Mouse (Mus musculus) layer of hippocampus, adult 18-20 months (tissue): ENCODE measurements at regions not wholly inside any gene's neighbourhood (a gene's known extent, or its start where the extent isn't known, plus 50 kb on each side); places are given as distances from the start of the nearest gene placed in this dataset.

Experiments used
- DNase-seq, 2 experiments: peaks; one replicate each; pipeline ENCODE4 v3.0.0; 2022; ENCODE audit warnings: low spot score in 2 of 2

DNA sequence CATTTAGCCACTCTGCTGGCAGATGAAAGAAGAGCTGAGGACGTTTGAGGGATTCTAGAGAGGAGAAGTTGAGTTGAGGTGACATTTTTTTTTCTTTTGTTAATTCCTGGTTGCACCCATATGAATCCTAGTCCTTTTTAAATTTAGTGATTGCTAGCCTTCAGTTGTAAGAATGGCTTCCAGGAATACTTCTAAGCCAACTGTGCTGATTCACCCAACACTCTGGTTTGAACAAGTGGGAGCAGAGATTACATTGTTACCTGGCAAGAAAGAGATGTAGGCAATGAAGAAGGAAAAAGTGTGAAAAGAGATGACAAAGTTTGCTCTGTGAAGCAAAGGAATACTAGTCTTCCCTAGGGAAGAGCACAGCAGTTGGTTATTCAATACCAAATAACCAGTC lies 261.1 kb upstream of the Kcnq5 start:
- DNase-seq: no peak

DNA sequence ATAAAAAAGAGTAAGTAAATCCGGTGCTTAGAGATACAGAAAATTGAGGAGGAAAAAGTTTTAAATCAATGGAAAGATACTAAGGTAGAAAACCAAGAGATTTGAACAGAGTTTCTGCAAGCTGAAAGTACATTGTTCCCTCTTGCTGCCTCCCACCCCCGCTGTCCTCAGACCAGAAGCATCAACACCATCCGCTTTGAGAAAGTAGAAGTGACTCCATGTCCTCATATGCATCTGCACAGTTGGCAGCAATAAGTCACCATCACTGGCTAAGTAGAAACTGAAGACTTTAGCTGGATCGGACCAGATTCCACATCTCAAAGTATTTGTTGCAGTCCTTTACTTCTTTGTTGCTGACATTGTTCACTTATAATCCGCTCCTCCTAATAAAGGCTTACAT lies 250.1 kb upstream of the Kcnq5 start:
- peak in 1 of 2 experiments; percentile 26 for DNase-seq

GRCm38 (mm10) chr1:22211232-22211631 lies 249.5 kb upstream of the Kcnq5 start:
- no peak for DNase-seq

- no peak for DNase-seq
These were observed 248.9 kb upstream of the Kcnq5 start for GRCm38 (mm10) chr1:22210621-22211020.

DNA sequence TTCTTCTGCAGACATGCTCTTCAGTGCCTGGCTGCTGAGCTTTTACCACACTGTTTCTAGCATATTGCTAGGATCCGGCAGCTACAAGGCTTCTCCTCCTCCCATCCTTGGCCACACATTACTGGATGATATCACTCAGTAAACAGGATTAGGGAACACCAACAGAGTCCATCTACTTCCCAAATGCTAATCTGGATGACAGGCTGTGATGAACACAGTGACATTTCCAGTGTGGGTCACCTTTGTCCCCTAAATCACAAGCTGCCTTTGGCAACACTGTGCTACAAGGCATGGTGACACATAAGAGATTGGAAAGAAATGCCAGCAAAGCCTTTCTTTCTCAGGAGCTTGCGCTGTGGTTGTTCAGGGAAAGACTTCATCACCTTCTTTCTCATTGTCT lies 246.5 kb upstream of the Kcnq5 start:
- DNase-seq: no peak

DNA sequence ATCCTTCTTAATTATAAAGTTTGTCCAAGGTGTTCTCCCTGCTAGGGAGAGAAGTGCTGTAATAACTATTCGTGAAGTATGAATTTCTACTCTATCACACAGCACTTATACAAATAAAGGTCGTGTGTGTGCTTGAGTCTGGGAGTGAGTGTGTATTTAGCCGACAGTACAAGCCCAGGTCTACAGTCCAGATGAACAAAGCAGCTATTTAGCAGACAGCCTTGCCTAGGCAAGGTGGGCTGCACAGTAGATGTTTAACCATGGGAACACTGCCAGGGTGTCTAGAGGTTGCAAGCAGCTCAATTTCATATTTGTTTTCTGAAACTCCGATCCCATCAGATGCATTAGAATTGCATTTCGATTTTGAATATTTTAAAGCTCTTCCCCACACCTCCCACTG lies 245.2 kb upstream of the Kcnq5 start:
- no peak for DNase-seq

GRCm38 (mm10) chr1:22167621-22168181 lies 206.0 kb upstream of the Kcnq5 start:
- DNase-seq: no peak

DNA sequence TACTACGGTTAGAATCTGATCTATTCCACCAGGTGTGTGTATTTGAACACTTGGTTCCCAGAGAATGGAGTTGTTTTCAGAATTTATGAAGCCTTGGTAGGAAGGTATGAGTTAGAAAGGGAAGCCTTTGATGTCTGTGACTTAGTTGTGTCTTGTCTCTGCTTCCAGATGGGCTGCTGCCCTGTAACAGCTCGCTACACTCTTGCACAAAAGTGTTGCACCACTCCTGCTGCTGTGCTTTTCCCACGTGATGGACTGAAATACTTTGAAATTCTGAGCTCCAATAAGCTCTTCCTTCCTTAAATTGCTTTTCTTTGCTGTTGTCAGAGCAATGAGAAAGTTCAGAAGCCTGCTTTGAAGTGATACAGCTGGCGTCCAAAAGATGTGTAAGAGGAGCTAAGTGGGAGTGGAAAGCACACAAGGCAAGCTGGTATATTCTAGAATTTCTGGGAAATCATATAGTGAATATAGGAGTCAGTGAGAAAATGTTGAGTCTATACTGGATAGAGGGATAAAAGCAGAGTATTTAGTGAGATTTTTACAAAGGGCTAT lies 174.9 kb upstream of the Kcnq5 start:
- DNase-seq: no peak

- no peak for DNase-seq
These were observed 156.6 kb upstream of the Kcnq5 start for GRCm38 (mm10) chr1:22118266-22118772.

GRCm38 (mm10) chr1:22116466-22116865 lies 154.7 kb upstream of the Kcnq5 start:
- DNase-seq: no peak

DNA sequence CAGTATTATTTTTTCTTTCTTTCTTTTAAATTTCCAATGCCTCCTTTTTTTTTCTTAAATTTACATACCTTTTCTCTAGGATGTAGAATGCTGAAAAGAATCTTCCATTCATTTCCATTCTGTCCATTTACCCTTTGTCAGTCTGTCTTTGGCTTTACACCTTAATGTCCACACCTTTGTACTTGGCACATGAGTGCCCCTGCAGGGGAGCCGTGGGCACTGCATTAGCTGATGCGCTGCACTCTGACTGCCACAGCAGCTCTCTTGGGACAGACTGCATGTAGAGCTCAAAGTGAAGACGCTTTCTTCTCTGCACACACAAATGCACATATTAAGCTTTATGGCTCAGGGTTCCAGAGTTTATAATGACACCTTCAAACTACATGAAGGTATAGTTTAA lies 143.8 kb upstream of the Kcnq5 start:
- no peak for DNase-seq

DNA sequence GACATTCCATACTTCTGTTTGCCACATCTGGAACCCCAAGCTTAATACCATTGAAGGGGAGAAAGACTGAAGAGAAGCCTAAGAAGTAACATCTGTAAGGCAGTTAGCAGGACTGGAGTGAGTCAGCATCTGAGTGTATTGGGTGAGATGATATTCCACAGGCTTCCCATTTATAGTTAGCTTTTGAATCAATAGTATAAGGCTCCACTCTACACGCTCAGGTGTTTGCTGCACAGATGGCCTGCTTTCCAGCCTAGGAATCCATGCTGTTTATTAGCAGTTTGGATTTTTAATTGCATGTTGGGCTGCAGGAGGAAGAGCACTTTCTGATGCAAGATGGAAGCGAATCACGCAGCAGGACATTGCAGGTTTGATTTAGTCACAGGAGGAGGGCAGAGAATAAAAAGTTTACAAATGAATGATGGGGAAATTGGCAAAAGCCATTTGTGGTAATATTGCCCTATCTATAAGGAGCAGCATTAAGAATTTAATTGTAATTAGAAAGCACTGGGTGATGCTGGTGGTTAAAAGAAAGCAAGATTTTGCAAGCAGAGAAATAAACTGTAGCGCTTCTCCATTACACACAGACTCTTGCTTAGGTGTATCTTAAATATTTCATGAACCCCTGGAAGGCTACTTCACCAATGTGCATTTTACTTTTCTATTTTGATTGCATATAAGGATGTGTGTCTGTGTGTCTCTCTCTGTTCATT lies 109.8 kb upstream of the Kcnq5 start:
- DNase-seq: no peak

DNA sequence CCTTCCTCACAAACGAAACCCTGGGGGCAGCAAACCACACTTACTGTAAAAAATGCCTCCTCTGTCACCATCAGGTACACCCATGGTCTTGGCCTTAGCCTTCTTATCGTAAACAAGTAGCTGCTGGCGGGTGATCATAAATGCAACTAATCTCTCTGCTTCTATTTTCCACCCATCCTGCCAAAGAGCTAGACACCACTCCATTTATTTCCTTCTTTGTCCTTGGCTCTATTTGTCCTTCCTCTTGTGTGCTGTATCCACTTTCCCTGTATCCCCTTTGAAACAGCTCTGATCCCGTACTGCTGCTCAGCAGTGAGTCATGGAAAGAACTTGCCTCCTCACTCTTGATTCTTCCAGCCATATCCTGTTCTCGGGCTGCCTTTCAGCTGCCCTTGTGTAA lies 108.3 kb upstream of the Kcnq5 start:
- DNase-seq: no peak
